Mouse (Mus musculus) kidney, postnatal 14 days (tissue): Measurements from ENCODE around the gene Gm20388.

Source experiments
- DNase-seq: peaks from one replicate; pipeline ENCODE4 v3.0.0; 2022; ENCODE audit warnings: mixed read lengths

Gene Gm20388

GRCm38 (mm10) chr8:122032741-122033140, 2122.1 kb downstream of the Gm20388 start:
- peak; percentile 26 for DNase-seq

- no peak for DNase-seq
Measured at GRCm38 (mm10) chr8:122035543-122035942, 2124.9 kb downstream of the Gm20388 start.

GRCm38 (mm10) chr8:122036325-122036724, 2125.7 kb downstream of the Gm20388 start:
- no peak for DNase-seq

- no peak for DNase-seq
Measured at GRCm38 (mm10) chr8:122037279-122037678, 2126.6 kb downstream of the Gm20388 start.

- DNase-seq, result no peak
Measured at GRCm38 (mm10) chr8:122038076-122038475, 2127.4 kb downstream of the Gm20388 start.

- no peak for DNase-seq
Measured at GRCm38 (mm10) chr8:122039452-122039851, 2128.8 kb downstream of the Gm20388 start.

GRCm38 (mm10) chr8:122047206-122047870, 2136.7 kb downstream of the Gm20388 start:
- DNase-seq, result no peak

- DNase-seq, result no peak
Measured at GRCm38 (mm10) chr8:122049266-122049665, 2138.6 kb downstream of the Gm20388 start.

- DNase-seq, result no peak
Measured at GRCm38 (mm10) chr8:122049923-122050322, 2139.3 kb downstream of the Gm20388 start.

- no peak for DNase-seq
Measured at GRCm38 (mm10) chr8:122050620-122051019, 2140.0 kb downstream of the Gm20388 start.

- DNase-seq, result no peak
Measured at GRCm38 (mm10) chr8:122055321-122055720, 2144.7 kb downstream of the Gm20388 start.

- DNase-seq, result no peak
Measured at GRCm38 (mm10) chr8:122056113-122056512, 2145.5 kb downstream of the Gm20388 start.

- peak; percentile 74 for DNase-seq
Measured at GRCm38 (mm10) chr8:122056882-122057281, 2146.2 kb downstream of the Gm20388 start.

- no peak for DNase-seq
Measured at GRCm38 (mm10) chr8:122058510-122058909, 2147.9 kb downstream of the Gm20388 start.

GRCm38 (mm10) chr8:122058951-122059350, 2148.3 kb downstream of the Gm20388 start:
- no peak for DNase-seq

- no peak for DNase-seq
Measured at GRCm38 (mm10) chr8:122062508-122063223, 2152.0 kb downstream of the Gm20388 start.

GRCm38 (mm10) chr8:122064353-122064752, 2153.7 kb downstream of the Gm20388 start:
- no peak for DNase-seq

- DNase-seq, result no peak
Measured at GRCm38 (mm10) chr8:122067783-122068505, 2157.3 kb downstream of the Gm20388 start.

- DNase-seq, result no peak
Measured at GRCm38 (mm10) chr8:122068609-122069008, 2158.0 kb downstream of the Gm20388 start.

- DNase-seq, result no peak
Measured at GRCm38 (mm10) chr8:122069281-122069680, 2158.6 kb downstream of the Gm20388 start.

- DNase-seq, result peak; percentile 32
Measured at GRCm38 (mm10) chr8:122071193-122071592, 2160.6 kb downstream of the Gm20388 start.

- no peak for DNase-seq
Measured at GRCm38 (mm10) chr8:122073964-122074363, 2163.3 kb downstream of the Gm20388 start.

GRCm38 (mm10) chr8:122074442-122074841, 2163.8 kb downstream of the Gm20388 start:
- DNase-seq, result no peak

GRCm38 (mm10) chr8:122074977-122075376, 2164.3 kb downstream of the Gm20388 start:
- no peak for DNase-seq
